Mouse (Mus musculus) neutrophil, adult 5-6 weeks (primary cell): Measurements from ENCODE around the gene Gm10772. TPM values are rescaled to one million over a fixed set of nuclear protein-coding genes. Genes with fewer than 3 reads are reported as not detected.
"Not testable (repeated sequence)": the region's sequence is repeated elsewhere in the genome, so short reads cannot be mapped to it uniquely, and the experiment has no call there.

Source experiments
- ATAC-seq: fragments of 151-379, 151-347 bp; 2 replicates; pipeline ENCODE4 v1.8.0; 2017; ENCODE audit warnings: mild to moderate bottlenecking, moderate TSS enrichment; ENCODE audit not compliant: insufficient number of reproducible peaks, poor library complexity, low FRiP score, severe bottlenecking; ENCODE audit errors: extremely low read depth
- total RNA-seq: library from RNA; stranded (forward); fragments of 200-1000 nt; gene quantifications from 2 replicates; pipeline ENCODE4 v1.2.3, GENCODE M21; 2017

Gene Gm10772
- not detected in 2 replicates for total RNA-seq

- not testable (repeated sequence) for ATAC-seq
Measured at GRCm38 (mm10) chr13:66227473-66227872, at the start of gene Gm10772. Gm10772 (minus strand) TSS chr13:66227573.

- not testable (repeated sequence) for ATAC-seq
Measured at GRCm38 (mm10) chr13:66263914-66264313, 36.5 kb upstream of the Gm10772 start.

GRCm38 (mm10) chr13:66263141-66263540 is 35.8 kb upstream of the Gm10772 start:
- not testable (repeated sequence) for ATAC-seq

GRCm38 (mm10) chr13:66214349-66214748 is 13.0 kb downstream of the Gm10772 start:
- ATAC-seq: no peak

- ATAC-seq: not testable (repeated sequence)
Measured at GRCm38 (mm10) chr13:66213811-66214210, 13.6 kb downstream of the Gm10772 start.

- ATAC-seq: not testable (repeated sequence)
Measured at GRCm38 (mm10) chr13:66179172-66179571, 48.2 kb downstream of the Gm10772 start.

Other genes with a start within 250 kb of the Gm10772 start
- not detected in 2 replicates for gene Gm10324, start 108.0 kb downstream of the Gm10772 start, total RNA-seq
- gene 2410141K09Rik, start 213.5 kb upstream of the Gm10772 start, total RNA-seq: not detected in 2 replicates